Comparison of ENCODE assay signal across 7 mouse cellular contexts in the genomic region with DNA sequence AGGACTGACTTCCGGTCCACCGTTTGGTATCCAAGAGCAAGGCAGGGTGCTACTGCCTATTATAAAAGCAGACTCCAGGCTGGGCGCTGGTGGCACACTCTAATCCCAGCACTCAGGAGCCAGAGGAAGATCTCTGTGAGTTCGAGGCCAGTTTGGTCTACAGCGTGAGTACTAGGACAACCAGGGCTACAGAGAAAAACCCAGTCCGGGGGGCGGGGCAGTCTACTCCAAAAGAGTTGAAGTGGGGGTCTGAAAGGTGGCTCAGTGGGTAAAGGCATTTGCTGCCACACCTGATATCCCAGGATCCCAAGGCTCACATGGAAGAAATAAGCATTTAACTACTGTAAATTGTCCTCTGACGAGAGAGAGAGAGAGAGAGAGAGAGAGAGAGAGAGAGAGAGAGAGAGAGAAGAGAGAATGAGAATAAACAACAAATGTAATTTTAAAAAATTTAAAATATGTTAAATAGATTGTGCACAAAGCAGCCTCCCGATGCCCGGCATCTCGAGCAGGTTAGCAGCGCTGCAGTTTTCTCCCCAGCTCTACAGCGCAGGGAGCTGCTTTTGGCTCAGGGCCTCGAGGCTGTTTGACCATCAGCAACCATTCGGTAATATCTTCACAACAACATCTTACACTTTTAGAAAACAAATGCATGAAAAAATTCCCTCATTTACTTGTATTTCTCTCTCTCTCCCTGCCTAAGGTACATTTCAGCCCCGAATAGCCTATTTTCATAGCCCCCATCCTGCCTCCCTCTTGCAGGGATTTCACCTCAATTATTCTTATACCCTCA. TPM values are rescaled to one million over a fixed set of nuclear protein-coding genes. Genes with fewer than 3 reads are reported as not detected.
DNase-seq lines count a peak whose midpoint lies in the region; ATAC-seq and TF ChIP-seq lines count a peak whose summit lies in the region.

No protein-coding gene starts in this region.

- H3K9me3 ChIP-seq in embryonic facial prominence, embryonic 14.5 days (ENCODE audit: control insufficient read depth, low read length): no peaks in the 10 kb centered on the region
- H3K9me3 ChIP-seq in intestine, postnatal 0 days (ENCODE audit: control insufficient read depth): no peaks in the 10 kb centered on the region

- no peak for DNase-seq in layer of hippocampus, adult 2 months (ENCODE audit: low spot score in 2 of 2)
- DNase-seq in layer of hippocampus, postnatal 10 days (ENCODE audit: low spot score in 2 of 2): no peak
- DNase-seq in embryonic facial prominence, embryonic 14.5 days (ENCODE audit: low spot score): no peak
- no peak for DNase-seq in embryo, embryonic 10.5 days (ENCODE audit: low spot score)
- no peak for DNase-seq in embryo, embryonic 9.5 days (ENCODE audit: extremely low spot score)

- H3K27ac ChIP-seq in layer of hippocampus, adult 2 months: no peak overlapping the region
- no peak overlapping the region for H3K27ac ChIP-seq in embryonic facial prominence, embryonic 14.5 days (replicated peaks; ENCODE audit: low read depth, low read length)
- H3K27ac ChIP-seq in intestine, postnatal 0 days (ENCODE audit: low read depth, low read length): no peak overlapping the region
- no peak overlapping the region for H3K27ac ChIP-seq in olfactory bulb, adult 2 months (ENCODE audit: insufficient read depth, low read depth, low read length)

- 14% methylated on average over 16 of the region's 16 CpGs for WGBS in embryonic facial prominence, embryonic 14.5 days
- WGBS in intestine, postnatal 0 days: 18% methylated on average over 16 of the region's 16 CpGs
- WGBS in olfactory bulb, adult 2 months: 28% methylated on average over 16 of the region's 16 CpGs

- H3K4me1 ChIP-seq in embryonic facial prominence, embryonic 14.5 days (ENCODE audit: control insufficient read depth, insufficient read depth, low read length): no peaks in the 10 kb centered on the region; the same call in 1 of the 2 replicates
- H3K4me1 ChIP-seq in intestine, postnatal 0 days (replicated peaks; ENCODE audit: control insufficient read depth, insufficient read depth, low read length): no peaks in the 10 kb centered on the region; the same call in 1 of the 2 replicates
- H3K4me1 ChIP-seq in olfactory bulb, adult 2 months (ENCODE audit: control insufficient read depth, insufficient read depth, low read length): peaks cover 16% of the 10 kb centered on the region

- no peak for TF ChIP-seq POLR2A in olfactory bulb, adult 2 months (IDR thresholded peaks at IDR 0.05; ENCODE audit: insufficient read depth, low read depth, low read length)

- H3K4me3 ChIP-seq in layer of hippocampus, adult 2 months: peak overlapping the region; percentile 53
- H3K4me3 ChIP-seq in embryonic facial prominence, embryonic 14.5 days (ENCODE audit: low read depth, low read length): peak overlapping the region; percentile 54
- peak overlapping the region; percentile 54 for H3K4me3 ChIP-seq in intestine, postnatal 0 days (ENCODE audit: low read depth, low read length)
- peak overlapping the region; percentile 48; the same call in 1 of the 2 replicates for H3K4me3 ChIP-seq in olfactory bulb, adult 2 months (ENCODE audit: insufficient read depth, low read depth, low read length)

- H3K9ac ChIP-seq in embryonic facial prominence, embryonic 14.5 days (ENCODE audit: low read depth, low read length): no peak overlapping the region; the same call in 1 of the 2 replicates
- H3K9ac ChIP-seq in intestine, postnatal 0 days (ENCODE audit: low read depth, low read length): no peak overlapping the region

- no peaks in the 10 kb centered on the region for H3K36me3 ChIP-seq in embryonic facial prominence, embryonic 14.5 days (ENCODE audit: control insufficient read depth, insufficient read depth, low read length)
- no peaks in the 10 kb centered on the region for H3K36me3 ChIP-seq in intestine, postnatal 0 days (ENCODE audit: control insufficient read depth, insufficient read depth)

- H3K4me2 ChIP-seq in embryonic facial prominence, embryonic 14.5 days (ENCODE audit: low read depth, low read length): peak overlapping the region; percentile 90
- peak overlapping the region; percentile 86 for H3K4me2 ChIP-seq in intestine, postnatal 0 days (replicated peaks; ENCODE audit: low read depth)

- no peak for ATAC-seq in embryonic facial prominence, embryonic 14.5 days (ENCODE audit: low read depth)
- no peak for ATAC-seq in intestine, postnatal 0 days

- TF ChIP-seq CTCF in layer of hippocampus, adult 2 months (conservative IDR thresholded peaks at IDR 0.05): no peak
- no peak for TF ChIP-seq CTCF in intestine, postnatal 0 days (IDR thresholded peaks at IDR 0.05; ENCODE audit: low read depth)
- TF ChIP-seq CTCF in olfactory bulb, adult 2 months (IDR thresholded peaks at IDR 0.05; ENCODE audit: insufficient read depth, low read depth, low read length): no peak

- H3K27me3 ChIP-seq in embryonic facial prominence, embryonic 14.5 days (replicated peaks; ENCODE audit: control insufficient read depth, insufficient read depth, low read length): peaks cover 55% of the 10 kb centered on the region
- peaks cover 49% of the 10 kb centered on the region for H3K27me3 ChIP-seq in intestine, postnatal 0 days (replicated peaks; ENCODE audit: control insufficient read depth, insufficient read depth, low read length)

RNA-seq across cellular contexts. Expression of a gene that starts 0.9 kb away (rescaled TPM):
- total RNA-seq in layer of hippocampus, adult 2 months (2021): 10 to 100 TPM; 17.9 to 18.6 TPM
- 10 to 100 TPM; 14.2 to 14.5 TPM for total RNA-seq in layer of hippocampus, postnatal 10 days (2021)
- polyA plus RNA-seq in embryonic facial prominence, embryonic 14.5 days (2014; fragmentation: Nextera tagmentation; extraction: Ambion mirVana): 1.2 and 1.6 TPM in 2 replicates
- 0.48 and 0.84 TPM in 2 replicates for polyA plus RNA-seq in intestine, postnatal 0 days (2015; fragmentation: Nextera tagmentation; extraction: Ambion mirVana)
- not detected in 2 replicates for polyA plus RNA-seq in olfactory bulb, adult 2 months (2012; ENCODE audit: insufficient read depth, insufficient read length, low replicate concordance, missing spikeins)
